Mouse (Mus musculus): ENCODE measurements around the gene Mns1. TPM values are rescaled to one million over a fixed set of nuclear protein-coding genes. Genes with fewer than 3 reads are reported as not detected.

The Mns1 gene
- polyA plus RNA-seq, 1 experiment from 2014 or later = 31.2 TPM

Small RNA genes within 50 kb of the gene (microRNA-seq; reads per million reads assigned to microRNA genes)
- not detected for gene Gm28010

Other genes starting within 250 kb of the Mns1 start
- gene Zfp280d, start 163.2 kb upstream of the Mns1 start, polyA plus RNA-seq (2015; fragmentation: Nextera tagmentation; extraction: Ambion mirVana) = 36.8 and 40.7 TPM in 2 replicates
- 23.5 and 26.5 TPM in 2 replicates for gene Tex9, start 54.2 kb downstream of the Mns1 start, polyA plus RNA-seq (2015; fragmentation: Nextera tagmentation; extraction: Ambion mirVana)
- 8.1 and 8.7 TPM in 2 replicates for gene Rfx7, start 94.2 kb downstream of the Mns1 start, polyA plus RNA-seq (2015; fragmentation: Nextera tagmentation; extraction: Ambion mirVana)
- gene Nedd4, start 224.3 kb downstream of the Mns1 start, polyA plus RNA-seq (2015; fragmentation: Nextera tagmentation; extraction: Ambion mirVana) = 644 and 678 TPM in 2 replicates

Data from lung, embryonic 16.5 days (tissue).